Mouse (Mus musculus) cerebellum, adult 2 months (tissue): Measurements from ENCODE around the gene Hoxb5. TPM values are rescaled to one million over a fixed set of nuclear protein-coding genes. Genes with fewer than 3 reads are reported as not detected.
A peak's percentile ranks its signal among the peaks of the same experiment; 100 is the strongest.

Source experiments
- DNase-seq, 2 experiments: peaks; one replicate each; pipeline ENCODE4 v3.0.0; 2021
- H3K27ac ChIP-seq: fragments of 200-500 bp; 2 replicates; pipeline ENCODE4 v1.5.1; 2012; ENCODE audit warnings: low read length, control low read depth, inconsistent platforms; ENCODE audit not compliant: insufficient read depth
- H3K27me3 ChIP-seq: fragments of 200-500 bp; 2 replicates; pipeline ENCODE4 v1.6.1; 2012; ENCODE audit warnings: inconsistent platforms, mild to moderate bottlenecking, low read length, moderate library complexity; ENCODE audit not compliant: control insufficient read depth, insufficient read depth
- H3K4me1 ChIP-seq: fragments of 200-500 bp; 2 replicates; pipeline ENCODE4 v1.6.1; 2011; ENCODE audit warnings: low read length; ENCODE audit not compliant: control insufficient read depth, insufficient read depth
- H3K4me3 ChIP-seq: fragments of 200-500 bp; replicated peaks from 2 replicates; pipeline ENCODE3; 2011; ENCODE audit warnings: mild to moderate bottlenecking, low read depth, low read length, control low read depth; ENCODE audit not compliant: insufficient read depth
- CTCF ChIP-seq: fragments of 200-500 bp; IDR thresholded peaks from 2 replicates; pipeline ENCODE4 v1.5.1; 2011; ENCODE audit warnings: low read depth, mild to moderate bottlenecking, control low read depth, low read length, moderate library complexity, borderline replicate concordance; ENCODE audit not compliant: insufficient read depth
- POLR2A ChIP-seq: fragments of 200-500 bp; IDR thresholded peaks from 2 replicates; pipeline ENCODE4 v1.6.1; 2011; ENCODE audit warnings: low read length, control low read depth, borderline replicate concordance; ENCODE audit not compliant: insufficient read depth
- WGBS: fragments of 180-500 bp; shearing (Covaris S2); methylation state at CpG from one replicate; pipeline ENCODE4 v1.1.7; 2018; 5-methylcytosine and 5-hydroxymethylcytosine counted together
- polyA plus RNA-seq: library from polyadenylated mRNA; depleted of rRNA; stranded (reverse); fragments of >200 nt; gene quantifications from 2 replicates; pipeline ENCODE4 v1.2.3, GENCODE M21; 2012

Hoxb5 gene
- polyA plus RNA-seq, 1 experiment, result 6.8 TPM

DNA sequence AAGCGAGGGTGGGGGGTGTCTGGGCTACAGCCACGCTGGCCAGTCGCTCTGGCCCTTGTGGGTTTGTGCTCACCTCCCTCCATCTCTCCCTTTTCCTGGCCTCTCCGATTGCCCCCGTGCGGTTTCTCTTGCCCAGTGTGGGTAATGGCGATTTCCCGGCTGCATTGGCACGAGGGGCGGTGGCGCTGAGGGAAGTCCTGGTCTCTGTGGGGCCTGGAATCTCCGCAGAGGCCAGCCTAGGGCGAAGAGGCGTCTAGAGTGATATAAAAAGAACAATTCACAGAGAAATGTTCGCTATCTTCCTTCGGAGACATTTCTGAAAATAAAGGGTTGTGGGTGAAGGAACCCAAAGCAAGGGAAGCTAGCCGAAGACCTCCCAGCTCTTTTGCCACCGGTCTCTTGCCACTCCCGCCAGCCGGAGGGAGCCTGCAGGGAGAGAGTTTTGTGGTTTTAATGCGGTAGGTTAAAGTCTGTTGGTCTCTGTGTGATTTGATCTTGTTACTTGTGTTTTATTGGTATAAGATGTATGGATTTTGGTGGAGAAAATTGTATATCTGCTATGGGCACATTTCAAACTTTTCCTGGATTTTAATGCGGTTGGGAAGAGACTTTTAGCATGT, 9.7 kb upstream of the Hoxb5 start:
- no peaks in the 10 kb centered on the region for H3K4me1 ChIP-seq
- no peak overlapping the region for H3K27ac ChIP-seq
- 2% methylated on average over 22 of the region's 22 CpGs for WGBS
- no peak for DNase-seq
- no peak for TF ChIP-seq CTCF
- TF ChIP-seq POLR2A, result no peak
- peaks cover 23% of the 10 kb centered on the region; the same call in 1 of the 2 replicates for H3K27me3 ChIP-seq
- H3K4me3 ChIP-seq, result no peak overlapping the region

DNA sequence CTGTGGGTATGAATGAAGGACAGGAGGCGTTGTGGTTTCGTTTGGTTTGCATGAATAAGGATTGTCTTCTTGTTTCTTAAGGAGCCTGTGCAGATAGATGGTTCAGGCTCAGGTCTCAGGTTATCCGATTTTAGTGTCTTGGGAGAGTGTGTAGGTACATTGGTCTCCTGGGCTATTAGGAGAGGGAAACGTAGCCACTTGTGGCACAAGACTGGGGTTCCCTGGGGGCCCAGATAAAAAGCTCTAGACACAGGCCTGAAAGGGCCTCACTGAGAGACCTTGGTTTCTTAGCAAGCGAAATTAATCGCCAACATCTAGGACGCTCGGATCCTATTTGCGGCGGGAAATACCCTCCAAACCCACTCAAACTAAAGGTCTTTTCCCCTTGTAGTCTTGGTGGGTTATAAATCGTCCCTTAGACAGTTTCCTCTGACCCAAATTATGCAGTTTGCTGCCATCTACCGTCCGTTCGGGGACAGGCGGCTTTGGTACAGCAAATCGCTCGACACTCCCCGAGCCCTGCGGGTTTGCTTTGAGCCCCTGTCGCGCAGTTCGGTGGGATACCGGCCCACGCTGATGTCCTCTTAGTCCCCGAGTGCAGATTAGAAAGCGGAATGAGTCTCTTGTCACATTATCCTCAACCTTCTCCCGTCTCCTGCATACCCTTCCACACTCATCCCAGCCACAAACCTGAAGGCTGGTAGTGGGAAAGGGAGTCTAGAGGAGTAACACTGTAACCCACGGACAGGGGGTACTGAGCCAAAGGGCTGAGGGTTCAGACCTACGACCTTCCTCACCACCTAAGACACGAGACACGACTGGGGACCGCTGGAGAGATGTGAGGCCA, 8.7 kb upstream of the Hoxb5 start:
- no peak for TF ChIP-seq POLR2A
- TF ChIP-seq CTCF, result peak; percentile 64
- DNase-seq, result peak; percentile 17 to 50
- WGBS, result 2% methylated on average over 32 of the region's 32 CpGs
- no peaks in the 10 kb centered on the region for H3K4me1 ChIP-seq
- H3K27me3 ChIP-seq, result peaks cover 22% of the 10 kb centered on the region; the same call in 1 of the 2 replicates
- no peak overlapping the region for H3K27ac ChIP-seq
- no peak overlapping the region for H3K4me3 ChIP-seq

DNA sequence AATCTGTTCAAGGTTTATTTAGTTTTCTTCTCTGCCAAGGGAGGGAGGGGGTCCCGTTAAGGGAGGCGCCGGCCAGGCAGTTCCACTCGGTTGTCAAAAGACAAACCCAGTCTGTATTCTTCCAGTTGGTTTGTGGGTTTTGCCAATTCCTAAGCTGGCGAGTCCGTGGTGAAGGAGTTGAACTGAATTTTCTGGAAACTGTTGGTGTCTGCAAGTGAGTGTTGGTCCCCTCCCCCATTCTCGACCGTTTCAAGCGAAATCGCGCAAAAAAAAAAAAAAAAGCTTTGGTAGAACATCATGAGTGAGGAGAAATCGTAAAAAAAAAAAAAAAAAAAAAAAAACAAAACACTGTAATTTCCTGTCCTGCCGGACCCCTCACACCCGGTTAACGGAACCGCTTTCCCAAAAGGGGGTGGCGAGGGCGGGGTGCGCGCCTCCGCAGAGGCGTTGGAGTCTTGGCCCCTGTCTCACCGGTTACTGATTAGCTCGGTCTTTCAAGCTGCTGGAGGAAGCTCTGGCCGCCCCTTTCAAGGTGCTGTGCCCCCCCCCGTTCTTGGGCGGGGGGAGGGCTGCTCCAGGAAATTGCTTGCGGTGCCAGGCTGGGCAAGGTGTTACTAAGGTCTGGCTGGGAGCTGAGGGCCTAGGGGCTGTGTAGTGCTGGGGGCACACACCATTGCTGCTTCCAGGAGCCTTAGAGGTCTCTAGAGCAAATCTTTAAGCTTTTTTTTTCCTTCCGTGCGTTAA, 7.9 kb upstream of the Hoxb5 start:
- peaks cover 26% of the 10 kb centered on the region; the same call in 1 of the 2 replicates for H3K27me3 ChIP-seq
- no peak overlapping the region for H3K27ac ChIP-seq
- TF ChIP-seq POLR2A (no peak), CTCF (no peak)
- no peak overlapping the region for H3K4me3 ChIP-seq
- WGBS, result 1% methylated on average over 30 of the region's 30 CpGs
- no peak for DNase-seq
- H3K4me1 ChIP-seq, result no peaks in the 10 kb centered on the region

DNA sequence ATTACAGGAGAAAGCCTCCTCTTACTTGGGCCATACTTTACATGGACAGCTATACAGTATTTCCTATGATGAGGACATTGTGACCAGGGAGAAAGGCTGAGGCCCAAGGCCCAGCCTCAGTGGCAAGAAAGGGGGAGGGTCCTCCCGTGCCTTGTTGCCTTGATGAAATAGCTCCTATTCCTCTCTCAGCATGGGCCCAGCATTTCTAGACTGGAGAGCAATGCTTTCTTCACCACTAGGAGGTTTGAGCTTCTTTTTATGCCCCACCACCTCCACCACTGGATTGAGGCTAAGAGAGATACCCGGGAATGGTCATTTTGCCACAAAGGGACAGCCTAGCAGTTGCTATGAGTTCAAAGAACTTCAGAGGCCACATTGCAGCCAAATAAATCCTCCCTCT, 6.1 kb upstream of the Hoxb5 start:
- DNase-seq, result no peak
- no peak for TF ChIP-seq POLR2A
- TF ChIP-seq CTCF, result no peak
- H3K4me1 ChIP-seq, result no peaks in the 10 kb centered on the region
- H3K27me3 ChIP-seq, result peaks cover 24% of the 10 kb centered on the region; the same call in 1 of the 2 replicates
- WGBS, result 1% methylated on average over 2 of the region's 2 CpGs
- no peak overlapping the region for H3K27ac ChIP-seq
- no peak overlapping the region for H3K4me3 ChIP-seq

DNA sequence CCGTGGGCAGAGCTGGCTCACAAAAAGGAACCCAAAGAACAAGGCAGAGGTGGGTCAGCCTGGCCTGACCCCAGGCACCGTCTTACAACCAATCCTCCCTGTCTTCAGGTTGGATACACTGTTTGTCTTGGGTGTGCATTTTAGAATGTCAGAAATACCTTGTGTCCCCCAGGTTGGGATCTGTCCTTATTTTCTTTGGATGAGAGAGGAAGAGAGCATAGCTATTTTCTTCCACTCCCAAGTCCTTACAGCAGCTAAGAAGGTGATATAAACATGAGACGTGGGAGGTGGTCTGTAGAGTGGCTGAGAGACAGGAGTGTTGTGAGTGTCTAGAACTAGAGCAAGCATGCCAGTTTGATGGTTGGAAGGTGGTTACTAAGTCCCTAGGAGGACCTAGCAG, 5.7 kb upstream of the Hoxb5 start:
- 3% methylated on average over 3 of the region's 3 CpGs for WGBS
- Histone ChIP-seq H3K4me3 (no peak overlapping the region), H3K27me3 (peaks cover 23% of the 10 kb centered on the region; the same call in 1 of the 2 replicates), H3K4me1 (no peaks in the 10 kb centered on the region), H3K27ac (no peak overlapping the region)
- no peak for DNase-seq
- TF ChIP-seq CTCF, result no peak
- TF ChIP-seq POLR2A, result no peak

DNA sequence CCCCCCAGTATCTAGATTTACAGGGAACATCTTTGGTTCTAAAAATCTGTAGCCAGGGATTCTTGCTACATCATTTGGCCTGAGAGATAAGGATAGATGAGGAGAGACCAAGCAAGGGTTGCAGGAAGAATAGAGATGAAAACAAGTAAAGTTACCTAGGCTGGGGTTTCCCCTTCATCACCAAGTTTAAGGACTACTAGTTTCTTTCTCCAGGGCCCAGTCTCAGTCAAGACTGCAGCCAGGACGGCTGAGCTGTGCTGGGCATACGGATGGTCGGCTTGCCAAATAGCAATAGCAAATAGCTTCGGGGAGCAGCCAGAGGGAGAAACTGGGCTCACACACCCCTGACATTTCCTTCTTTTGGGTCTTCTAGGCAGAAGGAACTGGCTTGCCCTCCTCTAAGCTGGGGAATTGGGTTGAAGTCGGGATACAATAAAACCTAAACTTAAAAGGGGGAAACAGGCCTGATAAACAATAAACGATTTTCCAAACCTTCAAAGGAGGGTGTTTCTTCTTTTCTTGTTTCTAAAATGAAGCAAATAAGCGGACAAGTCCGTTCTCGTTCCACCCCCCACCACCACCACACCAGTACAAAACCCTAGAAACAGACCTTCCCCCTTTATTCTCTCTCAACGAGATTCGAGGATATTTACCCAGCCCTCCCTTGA, 5.0 kb upstream of the Hoxb5 start:
- TF ChIP-seq CTCF (no peak), POLR2A (no peak)
- DNase-seq, result no peak
- no peak overlapping the region for H3K4me3 ChIP-seq
- H3K27ac ChIP-seq, result no peak overlapping the region
- WGBS, result 5% methylated on average over 11 of the region's 11 CpGs
- peaks cover 24% of the 10 kb centered on the region; the same call in 1 of the 2 replicates for H3K27me3 ChIP-seq
- no peaks in the 10 kb centered on the region for H3K4me1 ChIP-seq
